Mouse (Mus musculus) stomach, postnatal 0 days (tissue): ENCODE measurements around the gene Olfr616.

Source experiments
- CTCF ChIP-seq: IDR thresholded peaks from 2 replicates; pipeline ENCODE4 v1.5.1; 2016; ENCODE audit warnings: antibody characterized with exemption, low read depth, mild to moderate bottlenecking, moderate library complexity
- EP300 ChIP-seq: optimal IDR thresholded peaks from 2 replicates; pipeline ENCODE3; 2016; ENCODE audit warnings: antibody characterized with exemption

- TF ChIP-seq CTCF, result no peak
- no peak for TF ChIP-seq EP300
These were observed 21.2 kb downstream of the Olfr616 start, which contains the start of gene Olfr613 for GRCm38 (mm10) chr7:103547774-103548173.
